Mouse (Mus musculus) heart, embryonic 12.5 days (tissue): Measurements from ENCODE around the gene Slk. TPM values are rescaled to one million over a fixed set of nuclear protein-coding genes. Genes with fewer than 3 reads are reported as not detected.

Experiments
- ATAC-seq: fragments of 200-750 bp; cut with Nextera tagmentation; 2 replicates; pipeline ENCODE4 v1.8.0; 2017; ENCODE audit warnings: moderate TSS enrichment, moderate library complexity; ENCODE audit not compliant: insufficient number of reproducible peaks, low FRiP score
- H3K27ac ChIP-seq: fragments of 300-500 bp; sonication (generic); 2 replicates; pipeline ENCODE4 v1.5.1; 2016; ENCODE audit warnings: mild to moderate bottlenecking, moderate library complexity; ENCODE audit not compliant: poor library complexity, severe bottlenecking
- H3K27me3 ChIP-seq: fragments of 300-500 bp; sonication (generic); replicated peaks from 2 replicates; pipeline ENCODE4 v1.6.1; 2016; ENCODE audit warnings: mild to moderate bottlenecking, moderate library complexity
- H3K36me3 ChIP-seq: fragments of 300-500 bp; sonication (generic); 2 replicates; pipeline ENCODE4 v1.6.1; 2016; ENCODE audit warnings: mild to moderate bottlenecking, moderate library complexity
- H3K4me1 ChIP-seq: fragments of 300-500 bp; sonication (generic); replicated peaks from 2 replicates; pipeline ENCODE4 v1.6.1; 2016; ENCODE audit warnings: mild to moderate bottlenecking
- H3K4me2 ChIP-seq: fragments of 300-500 bp; sonication (generic); 2 replicates; pipeline ENCODE4 v1.6.1; 2016; ENCODE audit warnings: mild to moderate bottlenecking, moderate library complexity
- H3K4me3 ChIP-seq: fragments of 300-500 bp; sonication (generic); 2 replicates; pipeline ENCODE4 v1.5.1; 2016; ENCODE audit warnings: mild to moderate bottlenecking
- H3K9ac ChIP-seq: fragments of 300-500 bp; sonication (generic); 2 replicates; pipeline ENCODE4 v1.6.1; 2016; ENCODE audit warnings: mild to moderate bottlenecking, moderate library complexity
- H3K9me3 ChIP-seq: fragments of 300-500 bp; sonication (generic); replicated peaks from 2 replicates; pipeline ENCODE4 v1.6.1; 2016; ENCODE audit warnings: mild to moderate bottlenecking, moderate library complexity
- WGBS: fragments of 180-500 bp; shearing (Covaris S2); methylation state at CpG from one replicate; pipeline ENCODE4 v1.1.7; 2016; 5-methylcytosine and 5-hydroxymethylcytosine counted together
- polyA plus RNA-seq: library from polyadenylated mRNA; unstranded; fragments of >200 nt; fragmentation: Nextera tagmentation; extraction: Ambion mirVana; gene quantifications from 2 replicates; pipeline ENCODE4 v1.2.1, GENCODE M21; 2016

The Slk gene
- polyA plus RNA-seq, 1 experiment from 2014 or later, result 12.6 TPM

GRCm38 (mm10) chr19:47629068-47629467, 49.6 kb downstream of the Slk start:
- no peak for ATAC-seq
- H3K4me3 ChIP-seq, result no peak overlapping the region
- no peaks in the 10 kb centered on the region for H3K4me1 ChIP-seq
- no peaks in the 10 kb centered on the region for H3K9me3 ChIP-seq
- no peak overlapping the region for H3K9ac ChIP-seq
- no peaks in the 10 kb centered on the region for H3K27me3 ChIP-seq
- no peak overlapping the region for H3K4me2 ChIP-seq
- WGBS, result 80% methylated on average over 5 of the region's 5 CpGs
- H3K27ac ChIP-seq, result no peak overlapping the region
- H3K36me3 ChIP-seq, result peaks cover 38% of the 10 kb centered on the region

- H3K4me2 ChIP-seq, result no peak overlapping the region
- H3K27ac ChIP-seq, result no peak overlapping the region
- H3K4me1 ChIP-seq, result no peaks in the 10 kb centered on the region
- H3K27me3 ChIP-seq, result no peaks in the 10 kb centered on the region
- no peak overlapping the region for H3K4me3 ChIP-seq
- H3K9ac ChIP-seq, result no peak overlapping the region
- no peaks in the 10 kb centered on the region for H3K9me3 ChIP-seq
- peaks cover 32% of the 10 kb centered on the region for H3K36me3 ChIP-seq
- WGBS, result 82% methylated on average over 5 of the region's 5 CpGs
- ATAC-seq, result no peak
Observed at GRCm38 (mm10) chr19:47630381-47630780, 50.9 kb downstream of the Slk start.

- Histone ChIP-seq H3K4me3 (no peak overlapping the region), H3K4me2 (no peak overlapping the region), H3K27me3 (no peaks in the 10 kb centered on the region), H3K4me1 (no peaks in the 10 kb centered on the region), H3K36me3 (peaks cover 38% of the 10 kb centered on the region), H3K27ac (no peak overlapping the region), H3K9me3 (no peaks in the 10 kb centered on the region), H3K9ac (no peak overlapping the region)
- 97% methylated on average over 5 of the region's 5 CpGs for whole genome bisulfite sequencing
- no peak for ATAC-seq
Observed at GRCm38 (mm10) chr19:47631799-47632198, 52.3 kb downstream of the Slk start.

- Histone ChIP-seq H3K27me3 (no peaks in the 10 kb centered on the region), H3K4me2 (no peak overlapping the region), H3K27ac (no peak overlapping the region), H3K9me3 (no peaks in the 10 kb centered on the region), H3K9ac (no peak overlapping the region), H3K4me1 (0 out of 2 replicates have a peak, but pooled peaks cover under 1% of the 10 kb centered on the region), H3K4me3 (no peak overlapping the region), H3K36me3 (peaks cover 54% of the 10 kb centered on the region)
- WGBS, result 90% methylated on average over 4 of the region's 4 CpGs
- no peak for ATAC-seq
Observed at GRCm38 (mm10) chr19:47635380-47635779, 55.9 kb downstream of the Slk start.

GRCm38 (mm10) chr19:47643910-47644309, 64.4 kb downstream of the Slk start:
- peaks cover 42% of the 10 kb centered on the region for H3K36me3 ChIP-seq
- no peak overlapping the region for H3K4me2 ChIP-seq
- peaks cover 21% of the 10 kb centered on the region for H3K4me1 ChIP-seq
- H3K27me3 ChIP-seq, result no peaks in the 10 kb centered on the region
- peak overlapping the region; percentile 60; the same call in 1 of the 2 replicates for H3K27ac ChIP-seq
- H3K9ac ChIP-seq, result no peak overlapping the region
- WGBS, result 49% methylated on average over 2 of the region's 2 CpGs
- H3K9me3 ChIP-seq, result no peaks in the 10 kb centered on the region
- no peak overlapping the region for H3K4me3 ChIP-seq
- no peak for ATAC-seq

GRCm38 (mm10) chr19:47645583-47645982, 66.1 kb downstream of the Slk start:
- Histone ChIP-seq H3K9ac (no peak overlapping the region), H3K4me2 (no peak overlapping the region), H3K4me3 (no peak overlapping the region), H3K9me3 (no peaks in the 10 kb centered on the region), H3K4me1 (peaks cover 18% of the 10 kb centered on the region), H3K27me3 (no peaks in the 10 kb centered on the region), H3K36me3 (peaks cover 26% of the 10 kb centered on the region), H3K27ac (no peak overlapping the region)
- WGBS, result 36% methylated on average over 6 of the region's 6 CpGs
- ATAC-seq, result no peak; the same call in 1 of the 2 replicates

GRCm38 (mm10) chr19:47646508-47647120, 67.1 kb downstream of the Slk start:
- no peak overlapping the region for H3K4me3 ChIP-seq

GRCm38 (mm10) chr19:47649071-47649470, 69.6 kb downstream of the Slk start:
- H3K4me2 ChIP-seq, result no peak overlapping the region
- H3K4me1 ChIP-seq, result peaks cover 19% of the 10 kb centered on the region
- no peak overlapping the region for H3K27ac ChIP-seq
- peaks cover 9% of the 10 kb centered on the region; the same call in 1 of the 2 replicates for H3K36me3 ChIP-seq
- no peak for ATAC-seq
- WGBS, result 87% methylated on average over 6 of the region's 6 CpGs
- no peak overlapping the region for H3K9ac ChIP-seq
- H3K27me3 ChIP-seq, result no peaks in the 10 kb centered on the region
- no peak overlapping the region for H3K4me3 ChIP-seq
- no peaks in the 10 kb centered on the region for H3K9me3 ChIP-seq

More at GRCm38 (mm10) chr19:47646508-47647120, 67.1 kb downstream of the Slk start:
- H3K4me2 ChIP-seq, result no peak overlapping the region
- H3K4me1 ChIP-seq, result peaks cover 18% of the 10 kb centered on the region
- no peak overlapping the region for H3K9ac ChIP-seq
- peaks cover 18% of the 10 kb centered on the region for H3K36me3 ChIP-seq
- no peaks in the 10 kb centered on the region for H3K9me3 ChIP-seq
- 82% methylated on average over 6 of the region's 6 CpGs for WGBS
- H3K27me3 ChIP-seq, result no peaks in the 10 kb centered on the region
- no peak for ATAC-seq
- H3K27ac ChIP-seq, result no peak overlapping the region

GRCm38 (mm10) chr19:47650366-47651159, 71.1 kb downstream of the Slk start:
- H3K4me2 ChIP-seq, result no peak overlapping the region
- no peak overlapping the region for H3K4me3 ChIP-seq
- no peak overlapping the region for H3K27ac ChIP-seq
- H3K27me3 ChIP-seq, result no peaks in the 10 kb centered on the region
- H3K9me3 ChIP-seq, result no peaks in the 10 kb centered on the region
- no peak overlapping the region for H3K9ac ChIP-seq
- H3K36me3 ChIP-seq, result peaks cover 9% of the 10 kb centered on the region; the same call in 1 of the 2 replicates
- 0 out of 2 replicates have a peak, but pooled peaks cover 7% of the 10 kb centered on the region for H3K4me1 ChIP-seq
- 81% methylated on average over 16 of the region's 16 CpGs for WGBS
- no peak for ATAC-seq

- H3K27me3 ChIP-seq, result no peaks in the 10 kb centered on the region
- 66% methylated on average over 5 of the region's 5 CpGs for WGBS
- no peak overlapping the region for H3K4me2 ChIP-seq
- H3K36me3 ChIP-seq, result peaks cover 9% of the 10 kb centered on the region; the same call in 1 of the 2 replicates
- no peak overlapping the region for H3K4me3 ChIP-seq
- no peaks in the 10 kb centered on the region for H3K9me3 ChIP-seq
- 0 out of 2 replicates have a peak, but pooled peaks cover 5% of the 10 kb centered on the region for H3K4me1 ChIP-seq
- H3K9ac ChIP-seq, result no peak overlapping the region
- no peak overlapping the region for H3K27ac ChIP-seq
- no peak for ATAC-seq
Observed at GRCm38 (mm10) chr19:47651160-47651480, 71.6 kb downstream of the Slk start.

- ATAC-seq, result no peak
- Histone ChIP-seq H3K9me3 (no peaks in the 10 kb centered on the region), H3K4me3 (no peak overlapping the region), H3K27ac (no peak overlapping the region), H3K4me1 (0 out of 2 replicates have a peak, but pooled peaks cover 5% of the 10 kb centered on the region), H3K36me3 (peaks cover 6% of the 10 kb centered on the region; the same call in 1 of the 2 replicates), H3K9ac (no peak overlapping the region), H3K4me2 (no peak overlapping the region), H3K27me3 (no peaks in the 10 kb centered on the region; the same call in 1 of the 2 replicates)
- 68% methylated on average over 8 of the region's 8 CpGs for WGBS
Observed at GRCm38 (mm10) chr19:47652255-47652654, 72.8 kb downstream of the Slk start.
